Mouse (Mus musculus) kidney, postnatal 14 days (tissue): Measurements from ENCODE around the gene Ercc2.

Source experiments
- DNase-seq: peaks from one replicate; pipeline ENCODE4 v3.0.0; 2022; ENCODE audit warnings: mixed read lengths

Gene Ercc2

GRCm38 (mm10) chr7:19409753-19410152 lies 27.9 kb downstream of the Ercc2 start:
- no peak for DNase-seq

- no peak for DNase-seq
Observed at GRCm38 (mm10) chr7:19410766-19411344, 29.0 kb downstream of the Ercc2 start.

GRCm38 (mm10) chr7:19411783-19412182 lies 30.0 kb downstream of the Ercc2 start:
- DNase-seq: no peak

GRCm38 (mm10) chr7:19413525-19413924 lies 31.7 kb downstream of the Ercc2 start:
- no peak for DNase-seq

- DNase-seq: no peak
Observed at GRCm38 (mm10) chr7:19416590-19416989, 34.8 kb downstream of the Ercc2 start.

GRCm38 (mm10) chr7:19420121-19420520 lies 38.3 kb downstream of the Ercc2 start:
- DNase-seq: no peak

- peak; percentile 93 for DNase-seq
Observed at GRCm38 (mm10) chr7:19420821-19421636, 39.2 kb downstream of the Ercc2 start.

- DNase-seq: no peak
Observed at GRCm38 (mm10) chr7:19423083-19423482, 41.3 kb downstream of the Ercc2 start.

- no peak for DNase-seq
Observed at GRCm38 (mm10) chr7:19424051-19424450, 42.2 kb downstream of the Ercc2 start.

GRCm38 (mm10) chr7:19426349-19426748 lies 44.5 kb downstream of the Ercc2 start:
- DNase-seq: no peak

GRCm38 (mm10) chr7:19426888-19427287 lies 45.1 kb downstream of the Ercc2 start:
- DNase-seq: no peak

- DNase-seq: no peak
Observed at GRCm38 (mm10) chr7:19427999-19428650, 46.3 kb downstream of the Ercc2 start.

GRCm38 (mm10) chr7:19429726-19430125 lies 47.9 kb downstream of the Ercc2 start:
- no peak for DNase-seq

- DNase-seq: no peak
Observed at GRCm38 (mm10) chr7:19430402-19430801, 48.6 kb downstream of the Ercc2 start.

GRCm38 (mm10) chr7:19432475-19432874 lies 50.7 kb downstream of the Ercc2 start:
- no peak for DNase-seq

GRCm38 (mm10) chr7:19436276-19436675 lies 54.5 kb downstream of the Ercc2 start:
- DNase-seq: no peak

GRCm38 (mm10) chr7:19437048-19437447 lies 55.2 kb downstream of the Ercc2 start:
- DNase-seq: no peak

- DNase-seq: no peak
Observed at GRCm38 (mm10) chr7:19441448-19442091, 59.8 kb downstream of the Ercc2 start.

GRCm38 (mm10) chr7:19443344-19443743 lies 61.5 kb downstream of the Ercc2 start:
- peak; percentile 87 for DNase-seq

GRCm38 (mm10) chr7:19444801-19445200 lies 63.0 kb downstream of the Ercc2 start:
- DNase-seq: no peak
